11 mouse cellular contexts compared by ENCODE assay signal in genomic region chr1:12000557-12000956, GRCm38 (mm10).
A peak's percentile ranks its signal among the peaks of the same experiment; 100 is the strongest.
DNase-seq lines count a peak whose midpoint lies in the region; ATAC-seq lines count a peak whose summit lies in the region.
"Had no signal": no experiment of that assay in that cellular context is flagged by ENCODE, and none has a peak within 500 bp of the region (broad histone marks: within the 10 kb centered on the region; RNA-seq: fewer than 3 reads in every experiment).

No protein-coding gene starts in this region.

- H3K27ac ChIP-seq in forebrain, embryonic 14.5 days (ENCODE audit: low read depth, low read length): no peak overlapping the region
- no peak overlapping the region for H3K27ac ChIP-seq in limb, embryonic 15.5 days
- H3K27ac ChIP-seq: liver, embryonic 12.5 days had no signal

- H3K9me3 ChIP-seq in forebrain, embryonic 14.5 days (replicated peaks; ENCODE audit: control insufficient read depth, low read length): no peaks in the 10 kb centered on the region
- no peaks in the 10 kb centered on the region for H3K9me3 ChIP-seq in limb, embryonic 15.5 days
- H3K9me3 ChIP-seq: G1E; liver, embryonic 12.5 days had no signal

- H3K9ac ChIP-seq in forebrain, embryonic 14.5 days (ENCODE audit: low read length): no peak overlapping the region
- no peak overlapping the region for H3K9ac ChIP-seq in limb, embryonic 15.5 days
- H3K9ac ChIP-seq: liver, embryonic 12.5 days had no signal

- no peaks in the 10 kb centered on the region for H3K36me3 ChIP-seq in forebrain, embryonic 14.5 days (ENCODE audit: control insufficient read depth, insufficient read depth, low read length)
- H3K36me3 ChIP-seq in limb, embryonic 15.5 days: no peaks in the 10 kb centered on the region
- H3K36me3 ChIP-seq: G1E; liver, embryonic 12.5 days had no signal

- DNase-seq in right cerebral cortex, postnatal 10 days (ENCODE audit: low spot score in 2 of 2): peak; percentile 35 to 37
- no peak for DNase-seq in right cerebral cortex, postnatal 25 days
- DNase-seq in forebrain, embryonic 14.5 days (ENCODE audit: low spot score): peak; percentile 75
- DNase-seq in adipocyte (ENCODE audit: low spot score): no peak
- no peak for DNase-seq in B cell, adult 2 months
- DNase-seq: adrenal gland, postnatal 36 days; gastrocnemius, postnatal 14 days had no signal

- H3K27me3 ChIP-seq in forebrain, embryonic 14.5 days (replicated peaks; ENCODE audit: control insufficient read depth, insufficient read depth, low read length): no peaks in the 10 kb centered on the region
- H3K27me3 ChIP-seq in limb, embryonic 15.5 days: no peaks in the 10 kb centered on the region
- H3K27me3 ChIP-seq: liver, embryonic 12.5 days had no signal

- 3% methylated on average over 4 of the region's 4 CpGs for WGBS in forebrain, embryonic 14.5 days
- WGBS in limb, embryonic 15.5 days: 52% methylated on average over 4 of the region's 4 CpGs

- H3K4me2 ChIP-seq in forebrain, embryonic 14.5 days (ENCODE audit: low read length): no peak overlapping the region
- no peak overlapping the region for H3K4me2 ChIP-seq in limb, embryonic 15.5 days
- H3K4me2 ChIP-seq: liver, embryonic 12.5 days had no signal

- no peaks in the 10 kb centered on the region; the same call in 1 of the 2 replicates for H3K4me1 ChIP-seq in forebrain, embryonic 14.5 days (ENCODE audit: control insufficient read depth, insufficient read depth, low read length)
- H3K4me1 ChIP-seq in limb, embryonic 15.5 days: peaks cover 3% of the 10 kb centered on the region; the same call in 1 of the 2 replicates
- H3K4me1 ChIP-seq: liver, embryonic 12.5 days had no signal

- peak; percentile 91 for ATAC-seq in forebrain, embryonic 14.5 days
- 0 out of 2 replicates have a peak, but pooled peaks have one; percentile 52 for ATAC-seq in limb, embryonic 15.5 days (ENCODE audit: insufficient number of reproducible peaks, low FRiP score, low TSS enrichment, low read depth)
- no peak for ATAC-seq in megakaryocyte progenitor cell, adult 5-6 weeks (replicated peaks; ENCODE audit: poor library complexity)
- ATAC-seq: liver, embryonic 12.5 days had no signal

- no peak overlapping the region for H3K4me3 ChIP-seq in forebrain, embryonic 14.5 days (ENCODE audit: low read depth, low read length)
- H3K4me3 ChIP-seq in limb, embryonic 15.5 days: no peak overlapping the region
- H3K4me3 ChIP-seq: liver, embryonic 12.5 days had no signal

Comparison
In these comparisons a context has a peak if more than half of its experiments do, and no peak if none do; other contexts are left out.
1. DNase-seq: peak in right cerebral cortex, postnatal 10 days (2 of 2) and forebrain, embryonic 14.5 days (single experiment); none in right cerebral cortex, postnatal 25 days (single experiment), adipocyte (single experiment) and B cell, adult 2 months (0 of 2).